In the genomic region with DNA sequence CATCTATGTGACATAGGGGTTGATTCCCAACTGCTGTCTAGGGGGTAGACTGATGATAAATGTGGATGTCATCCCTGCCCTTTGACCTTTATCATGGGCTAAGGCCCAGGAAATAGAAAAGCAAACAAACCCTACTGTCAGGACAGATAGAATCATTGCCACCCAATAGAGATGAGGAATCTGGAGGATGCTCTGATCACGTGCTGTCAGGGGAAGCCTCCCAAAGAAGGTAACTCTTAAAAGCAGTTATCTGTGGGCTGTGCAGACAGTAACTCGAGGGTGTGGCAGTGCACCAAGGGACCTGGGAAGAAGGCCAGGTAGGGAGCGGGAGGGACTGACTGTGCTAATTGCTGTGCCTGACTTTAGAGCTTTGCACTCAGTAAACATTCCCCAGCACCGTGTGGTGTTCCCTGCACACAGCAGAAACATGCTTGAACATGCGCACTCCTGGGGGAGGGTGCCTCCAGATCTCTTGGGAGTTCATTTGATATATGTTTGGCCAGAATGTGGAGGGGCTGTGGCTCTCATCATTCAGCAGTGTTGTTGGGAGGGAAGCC, we compare ENCODE assay signal across 24 mouse cellular contexts. TPM values are rescaled to one million over a fixed set of nuclear protein-coding genes. Genes with fewer than 3 reads are reported as not detected.
A peak's percentile ranks its signal among the peaks of the same experiment; 100 is the strongest.
DNase-seq lines count a peak whose midpoint lies in the region; ATAC-seq and TF ChIP-seq lines count a peak whose summit lies in the region.
"Had no signal": no experiment of that assay in that cellular context is flagged by ENCODE, and none has a peak within 500 bp of the region (broad histone marks: within the 10 kb centered on the region; RNA-seq: fewer than 3 reads in every experiment).

No protein-coding gene starts in this region.

- ATAC-seq in embryonic facial prominence, embryonic 13.5 days (ENCODE audit: insufficient number of reproducible peaks, insufficient read depth, low FRiP score, low TSS enrichment, low read depth), result peak; percentile 67
- peak; percentile 73 for ATAC-seq in stomach, postnatal 0 days (ENCODE audit: low FRiP score, low TSS enrichment)
- ATAC-seq: activated CD4-positive, CD25-positive, alpha-beta regulatory T cell, adult 4 months; CD4-positive, CD25-positive, alpha-beta regulatory T cell, adult 4 months; hindbrain, postnatal 0 days; midbrain, embryonic 13.5 days had no signal

- no peak overlapping the region for H3K4me2 ChIP-seq in embryonic facial prominence, embryonic 13.5 days
- H3K4me2 ChIP-seq in stomach, postnatal 0 days (replicated peaks; ENCODE audit: low read depth), result no peak overlapping the region
- H3K4me2 ChIP-seq: forebrain, embryonic 12.5 days; midbrain, embryonic 13.5 days; neural tube, embryonic 13.5 days had no signal

- H3K9me3 ChIP-seq in embryonic facial prominence, embryonic 13.5 days, result peaks cover 6% of the 10 kb centered on the region; the same call in 1 of the 2 replicates
- no peaks in the 10 kb centered on the region for H3K9me3 ChIP-seq in embryonic facial prominence, embryonic 10.5 days
- H3K9me3 ChIP-seq in stomach, postnatal 0 days (ENCODE audit: control insufficient read depth, low read length), result no peaks in the 10 kb centered on the region
- H3K9me3 ChIP-seq: forebrain, embryonic 12.5 days; hindbrain, embryonic 10.5 days; midbrain, embryonic 13.5 days; neural tube, embryonic 13.5 days had no signal

- H3K27me3 ChIP-seq in embryonic facial prominence, embryonic 13.5 days, result no peaks in the 10 kb centered on the region
- H3K27me3 ChIP-seq in embryonic facial prominence, embryonic 10.5 days (replicated peaks; ENCODE audit: low read depth, poor library complexity, severe bottlenecking), result no peaks in the 10 kb centered on the region
- H3K27me3 ChIP-seq in stomach, postnatal 0 days (ENCODE audit: control insufficient read depth, insufficient read depth, low read length), result no peaks in the 10 kb centered on the region
- H3K27me3 ChIP-seq: forebrain, embryonic 12.5 days; midbrain, embryonic 13.5 days; neural tube, embryonic 13.5 days had no signal

- H3K27ac ChIP-seq in embryonic facial prominence, embryonic 13.5 days, result no peak overlapping the region
- no peak overlapping the region for H3K27ac ChIP-seq in embryonic facial prominence, embryonic 10.5 days (replicated peaks)
- no peak overlapping the region; the same call in 1 of the 2 replicates for H3K27ac ChIP-seq in stomach, postnatal 0 days (replicated peaks)
- H3K27ac ChIP-seq: forebrain, embryonic 12.5 days; hindbrain, embryonic 10.5 days; hindbrain, postnatal 0 days; left cerebral cortex, adult 2 months; midbrain, embryonic 13.5 days; neural tube, embryonic 13.5 days had no signal

- TF ChIP-seq CTCF in stomach, postnatal 0 days (IDR thresholded peaks at IDR 0.05; ENCODE audit: low read depth), result no peak

- H3K36me3 ChIP-seq in embryonic facial prominence, embryonic 13.5 days, result no peaks in the 10 kb centered on the region
- no peaks in the 10 kb centered on the region for H3K36me3 ChIP-seq in embryonic facial prominence, embryonic 10.5 days (replicated peaks)
- H3K36me3 ChIP-seq in stomach, postnatal 0 days (ENCODE audit: control insufficient read depth, insufficient read depth, low read length), result no peaks in the 10 kb centered on the region
- H3K36me3 ChIP-seq: forebrain, embryonic 12.5 days; hindbrain, embryonic 10.5 days; midbrain, embryonic 13.5 days; neural tube, embryonic 13.5 days had no signal

- no peak overlapping the region for H3K9ac ChIP-seq in embryonic facial prominence, embryonic 13.5 days
- H3K9ac ChIP-seq in stomach, postnatal 0 days (ENCODE audit: low read length), result no peak overlapping the region
- H3K9ac ChIP-seq: forebrain, embryonic 12.5 days; midbrain, embryonic 13.5 days; neural tube, embryonic 13.5 days had no signal

- no peaks in the 10 kb centered on the region; the same call in 1 of the 2 replicates for H3K4me1 ChIP-seq in embryonic facial prominence, embryonic 13.5 days
- peaks cover 13% of the 10 kb centered on the region; the same call in 1 of the 2 replicates for H3K4me1 ChIP-seq in embryonic facial prominence, embryonic 10.5 days
- H3K4me1 ChIP-seq in stomach, postnatal 0 days (replicated peaks; ENCODE audit: control insufficient read depth, insufficient read depth), result no peaks in the 10 kb centered on the region
- H3K4me1 ChIP-seq: forebrain, embryonic 12.5 days; midbrain, embryonic 13.5 days; neural tube, embryonic 13.5 days had no signal

- WGBS in embryonic facial prominence, embryonic 13.5 days, result 67% methylated on average over 5 of the region's 5 CpGs
- WGBS in embryonic facial prominence, embryonic 10.5 days, result 71% methylated on average over 5 of the region's 5 CpGs
- WGBS in stomach, postnatal 0 days, result 26% methylated on average over 5 of the region's 5 CpGs

- TF ChIP-seq EP300 in stomach, postnatal 0 days (optimal IDR thresholded peaks at IDR 0.05), result no peak

- H3K4me3 ChIP-seq in embryonic facial prominence, embryonic 13.5 days, result no peak overlapping the region
- no peak overlapping the region for H3K4me3 ChIP-seq in embryonic facial prominence, embryonic 10.5 days
- no peak overlapping the region for H3K4me3 ChIP-seq in stomach, postnatal 0 days (ENCODE audit: low read depth, low read length)
- H3K4me3 ChIP-seq: forebrain, embryonic 12.5 days; hindbrain, embryonic 10.5 days; left cerebral cortex, adult 2 months; midbrain, embryonic 13.5 days; neural tube, embryonic 13.5 days had no signal

- no peak for DNase-seq in embryonic facial prominence, embryonic 10.5 days (ENCODE audit: low spot score)
- DNase-seq in ovary, adult 18-20 months (ENCODE audit: low spot score), result peak; percentile 17
- no peak for DNase-seq in ovary, postnatal 14 days (ENCODE audit: low spot score)
- peak; percentile 61 for DNase-seq in gonadal fat pad, adult 2 months (ENCODE audit: low read depth)
- DNase-seq in stomach, postnatal 0 days (ENCODE audit: low spot score), result peak; percentile 30
- DNase-seq in spleen, adult 12 weeks (ENCODE audit: low spot score), result no peak
- DNase-seq in frontal cortex, postnatal 36 days (ENCODE audit: low spot score in 2 of 2), result no peak
- DNase-seq: adrenal gland, postnatal 10 days; cerebellum, postnatal 10 days; gastrocnemius, postnatal 25 days; kidney, adult 8-10 months; kidney, postnatal 14 days; left cerebral cortex, postnatal 4 days; lung, postnatal 10 days; right cerebral cortex, postnatal 4 days had no signal

RNA-seq across cellular contexts. Expression of a gene that starts 10.5 kb away (rescaled TPM):
- polyA plus RNA-seq in embryonic facial prominence, embryonic 13.5 days (2015; fragmentation: Nextera tagmentation; extraction: Ambion mirVana), result 116 and 128 TPM in 2 replicates
- 94.5 and 105 TPM in 2 replicates for polyA plus RNA-seq in embryonic facial prominence, embryonic 10.5 days (2016; fragmentation: Nextera tagmentation; extraction: Ambion mirVana)
- 26.5 and 32.6 TPM in 2 replicates for polyA plus RNA-seq in gonadal fat pad, adult 2 months (2012; rRNA removed)
- polyA plus RNA-seq in stomach, postnatal 0 days (2015; fragmentation: Nextera tagmentation; extraction: Ambion mirVana), result 27.9 and 29.2 TPM in 2 replicates

Comparison
In these comparisons a context has a peak if more than half of its experiments do, and no peak if none do; other contexts are left out.
1. DNase-seq: peak in ovary, adult 18-20 months (single experiment), gonadal fat pad, adult 2 months (single experiment) and stomach, postnatal 0 days (single experiment); none in embryonic facial prominence, embryonic 10.5 days (single experiment), ovary, postnatal 14 days (single experiment), spleen, adult 12 weeks (single experiment) and frontal cortex, postnatal 36 days (0 of 2).